Comparison of ENCODE assay signal across 8 mouse cellular contexts in the genomic region with DNA sequence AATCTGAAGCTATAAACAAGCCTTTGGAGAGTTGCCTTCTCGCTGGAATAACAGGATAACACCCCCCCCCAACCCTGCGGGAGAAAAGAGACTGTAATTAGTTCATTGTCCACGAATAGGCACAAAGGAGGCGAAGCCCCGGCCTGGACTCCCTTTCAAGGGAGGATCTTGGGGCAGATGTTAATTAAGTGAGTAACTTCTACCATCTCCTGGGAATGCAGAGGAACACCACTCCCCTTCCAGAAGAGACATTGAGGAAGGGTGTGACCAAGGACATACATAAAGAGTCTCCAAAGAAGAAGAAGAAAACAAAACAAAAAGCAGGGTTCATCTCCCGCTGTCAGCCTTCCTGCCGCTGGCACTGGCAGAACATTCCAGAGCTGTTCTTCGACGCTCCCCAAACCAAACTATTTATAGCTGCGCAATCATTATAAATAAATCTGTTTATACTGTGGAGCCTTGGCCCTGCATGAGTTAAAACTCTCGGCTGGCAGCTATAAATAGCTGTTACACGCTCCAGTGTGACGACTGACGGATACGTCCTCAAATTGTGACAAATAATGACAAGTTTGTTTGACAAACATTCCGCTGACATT.
DNase-seq lines count a peak whose midpoint lies in the region; ATAC-seq lines count a peak whose summit lies in the region.

No protein-coding gene starts in this region.

- ATAC-seq in embryonic facial prominence, embryonic 15.5 days (ENCODE audit: insufficient number of reproducible peaks, low FRiP score, low TSS enrichment, low read depth), result no peak

- no peaks in the 10 kb centered on the region for H3K36me3 ChIP-seq in embryonic facial prominence, embryonic 15.5 days

- H3K9me3 ChIP-seq in embryonic facial prominence, embryonic 15.5 days (replicated peaks), result no peaks in the 10 kb centered on the region

- peaks cover 32% of the 10 kb centered on the region for H3K4me1 ChIP-seq in embryonic facial prominence, embryonic 15.5 days

- peak overlapping the region; percentile 38 for H3K4me2 ChIP-seq in embryonic facial prominence, embryonic 15.5 days (replicated peaks)

- H3K27ac ChIP-seq in embryonic facial prominence, embryonic 15.5 days (replicated peaks), result no peak overlapping the region

- peak overlapping the region; percentile 14 for H3K4me3 ChIP-seq in embryonic facial prominence, embryonic 15.5 days (replicated peaks)

- peak; percentile 39 for DNase-seq in WW6 (ENCODE audit: low read depth, low spot score)
- DNase-seq in heart, postnatal 10 days, result peak; percentile 74 to 79
- DNase-seq in kidney, postnatal 4 days, result peak; percentile 54 to 68
- peak; percentile 83 for DNase-seq in retina, postnatal 1 day
- DNase-seq in thymus, postnatal 14 days, result no peak
- DNase-seq in cerebellum, postnatal 4 days (ENCODE audit: low spot score in 2 of 2), result no peak
- no peak for DNase-seq in cerebellum, postnatal 36 days

- H3K27me3 ChIP-seq in embryonic facial prominence, embryonic 15.5 days, result no peaks in the 10 kb centered on the region; the same call in 1 of the 2 replicates

- intact Hi-C loops in heart, postnatal 10 days (cut with DNase I), result loop anchor here (2.0 to 5.0 kb wide), 3 partner anchors 161 to 504 kb away; no protein-coding TSS in a partner anchor

- 4% methylated on average over 16 of the region's 16 CpGs for WGBS in embryonic facial prominence, embryonic 15.5 days

- H3K9ac ChIP-seq in embryonic facial prominence, embryonic 15.5 days, result no peak overlapping the region

Comparison
In these comparisons a context has a peak if more than half of its experiments do, and no peak if none do; other contexts are left out.
1. DNase-seq: peak in WW6 (single experiment), heart, postnatal 10 days (2 of 2), kidney, postnatal 4 days (2 of 2) and retina, postnatal 1 day (single experiment); none in thymus, postnatal 14 days (single experiment), cerebellum, postnatal 4 days (0 of 2) and cerebellum, postnatal 36 days (0 of 2).